Mouse (Mus musculus): ENCODE data around the gene Slc37a1. TPM values are rescaled to one million over a fixed set of nuclear protein-coding genes. Genes with fewer than 3 reads are reported as not detected.
A peak's percentile ranks its signal among the peaks of the same experiment; 100 is the strongest.

Gene Slc37a1
- polyA plus RNA-seq, 1 experiment from 2014 or later: 6.9 TPM

DNA sequence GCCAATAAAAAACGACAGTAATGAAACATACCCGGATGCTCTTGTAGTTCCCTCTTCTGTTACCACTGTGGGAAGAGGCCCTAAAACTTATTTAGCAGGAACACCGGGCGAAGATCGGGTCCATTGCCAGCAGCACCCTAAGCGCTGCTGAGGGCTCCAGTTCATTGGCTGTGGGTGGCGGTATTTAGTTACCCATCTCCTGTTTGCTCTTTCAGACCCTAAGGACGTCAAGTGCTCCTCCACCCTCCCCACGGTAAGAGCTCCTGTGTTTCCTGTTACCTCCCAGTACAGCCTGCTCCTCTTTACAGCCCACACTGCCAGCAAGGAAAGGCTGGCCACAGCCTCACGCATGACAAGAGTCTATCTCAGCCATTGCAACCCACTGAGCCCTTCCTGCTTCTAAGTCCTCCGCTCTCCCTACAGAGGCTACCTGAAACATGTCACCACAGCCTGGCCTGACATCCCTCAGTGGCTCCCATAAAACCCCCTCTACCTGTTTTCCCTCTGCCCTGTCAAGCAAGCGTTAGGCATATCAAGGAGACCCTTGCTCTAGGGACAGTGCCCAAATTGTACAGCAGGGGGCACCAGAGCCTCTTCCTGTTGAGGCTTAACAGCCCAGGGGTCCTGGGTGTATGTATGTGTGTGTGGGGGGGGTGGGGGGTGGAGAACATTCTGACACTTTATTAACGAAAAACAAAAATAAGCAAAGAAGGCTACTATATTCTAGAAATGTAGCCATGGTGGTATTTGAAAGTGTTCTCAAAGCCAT, 39.0 kb downstream of the Slc37a1 start:
- no peak overlapping the region for H3K27ac ChIP-seq (ENCODE audit: low read depth, low read length)
- no peak for ATAC-seq
- 77% methylated on average over 13 of the region's 13 CpGs for WGBS

DNA sequence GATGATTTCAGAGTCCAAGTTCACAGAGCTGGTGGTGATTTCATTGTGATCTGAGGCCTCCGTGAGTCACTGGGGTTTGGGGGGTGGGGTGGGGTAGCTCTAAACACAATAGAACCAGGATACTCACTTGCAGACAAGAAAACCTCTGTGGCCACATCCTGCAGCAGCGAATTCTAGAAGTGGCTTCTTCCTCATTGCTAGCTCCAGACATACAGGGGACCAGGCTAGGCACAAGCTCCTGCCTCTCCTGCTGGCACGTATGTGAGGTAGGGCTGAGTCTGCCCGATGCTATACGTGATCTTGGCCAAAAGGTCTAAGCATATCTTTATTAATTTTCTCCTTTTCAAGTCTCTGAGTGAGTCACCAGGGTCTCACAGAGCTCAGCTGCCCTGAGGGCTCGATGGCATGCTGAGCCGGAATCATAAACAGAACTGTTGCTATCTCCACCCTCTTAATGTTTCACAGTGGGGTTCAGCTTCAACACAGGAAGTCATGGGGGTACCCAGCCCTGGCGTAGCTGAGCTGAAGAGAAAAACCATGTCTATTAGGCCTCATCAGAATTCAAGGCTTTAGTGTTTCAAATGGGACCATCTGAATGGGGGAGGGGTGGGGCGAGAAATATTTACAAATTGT, 39.7 kb downstream of the Slc37a1 start:
- Histone ChIP-seq H3K4me3 (ENCODE audit: low read depth, low read length) (no peak overlapping the region), H3K4me2 (ENCODE audit: low read length) (no peak overlapping the region), H3K27me3 (replicated peaks; ENCODE audit: control insufficient read depth, insufficient read depth, low read length) (no peaks in the 10 kb centered on the region), H3K27ac (ENCODE audit: low read depth, low read length) (no peak overlapping the region), H3K4me1 (ENCODE audit: control insufficient read depth, insufficient read depth, low read length) (no peaks in the 10 kb centered on the region), H3K9me3 (replicated peaks; ENCODE audit: control insufficient read depth, low read length) (no peaks in the 10 kb centered on the region), H3K9ac (ENCODE audit: low read length) (no peak overlapping the region), H3K36me3 (ENCODE audit: control insufficient read depth, insufficient read depth, low read length) (no peaks in the 10 kb centered on the region)
- 45% methylated on average over 9 of the region's 9 CpGs for WGBS
- ATAC-seq (no peak), DNase-seq (ENCODE audit: low spot score) (no peak)

More for the DNA sequence above, 39.0 kb downstream of the Slc37a1 start:
- H3K4me2 ChIP-seq (ENCODE audit: low read length): no peak overlapping the region
- no peaks in the 10 kb centered on the region for H3K27me3 ChIP-seq (replicated peaks; ENCODE audit: control insufficient read depth, insufficient read depth, low read length)
- no peak overlapping the region for H3K9ac ChIP-seq (ENCODE audit: low read length)
- no peak overlapping the region for H3K4me3 ChIP-seq (ENCODE audit: low read depth, low read length)
- H3K36me3 ChIP-seq (ENCODE audit: control insufficient read depth, insufficient read depth, low read length): no peaks in the 10 kb centered on the region
- peak; percentile 71 for DNase-seq (ENCODE audit: low spot score)
- no peaks in the 10 kb centered on the region for H3K4me1 ChIP-seq (ENCODE audit: control insufficient read depth, insufficient read depth, low read length)
- no peaks in the 10 kb centered on the region for H3K9me3 ChIP-seq (replicated peaks; ENCODE audit: control insufficient read depth, low read length)

DNA sequence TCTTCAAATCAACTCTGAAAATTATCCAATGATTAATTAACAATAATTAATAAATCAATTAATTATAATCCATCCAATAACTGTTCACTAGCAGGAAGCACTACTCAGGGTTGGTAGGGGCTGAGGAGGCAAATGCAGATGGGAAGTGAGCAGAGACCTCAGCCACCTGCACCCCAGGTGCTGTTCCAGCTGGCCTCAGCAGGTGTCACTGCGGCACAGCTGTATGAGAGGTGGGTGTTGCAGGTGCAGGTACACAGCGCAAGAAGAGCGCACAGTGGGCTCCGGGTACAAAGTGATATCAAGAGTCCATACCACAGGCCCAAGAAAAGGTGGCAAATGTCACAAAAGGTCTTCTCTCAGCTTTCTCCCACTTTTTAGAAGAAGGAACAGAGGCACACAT, 41.9 kb downstream of the Slc37a1 start:
- no peak overlapping the region for H3K27ac ChIP-seq (ENCODE audit: low read depth, low read length)
- H3K9me3 ChIP-seq (replicated peaks; ENCODE audit: control insufficient read depth, low read length): no peaks in the 10 kb centered on the region
- no peak for DNase-seq (ENCODE audit: low spot score)
- no peak overlapping the region for H3K9ac ChIP-seq (ENCODE audit: low read length)
- ATAC-seq: no peak
- no peaks in the 10 kb centered on the region for H3K36me3 ChIP-seq (ENCODE audit: control insufficient read depth, insufficient read depth, low read length)
- no peaks in the 10 kb centered on the region for H3K27me3 ChIP-seq (replicated peaks; ENCODE audit: control insufficient read depth, insufficient read depth, low read length)
- WGBS: 65% methylated on average over 4 of the region's 4 CpGs
- H3K4me3 ChIP-seq (ENCODE audit: low read depth, low read length): no peak overlapping the region
- H3K4me2 ChIP-seq (ENCODE audit: low read length): no peak overlapping the region
- H3K4me1 ChIP-seq (ENCODE audit: control insufficient read depth, insufficient read depth, low read length): no peaks in the 10 kb centered on the region

DNA sequence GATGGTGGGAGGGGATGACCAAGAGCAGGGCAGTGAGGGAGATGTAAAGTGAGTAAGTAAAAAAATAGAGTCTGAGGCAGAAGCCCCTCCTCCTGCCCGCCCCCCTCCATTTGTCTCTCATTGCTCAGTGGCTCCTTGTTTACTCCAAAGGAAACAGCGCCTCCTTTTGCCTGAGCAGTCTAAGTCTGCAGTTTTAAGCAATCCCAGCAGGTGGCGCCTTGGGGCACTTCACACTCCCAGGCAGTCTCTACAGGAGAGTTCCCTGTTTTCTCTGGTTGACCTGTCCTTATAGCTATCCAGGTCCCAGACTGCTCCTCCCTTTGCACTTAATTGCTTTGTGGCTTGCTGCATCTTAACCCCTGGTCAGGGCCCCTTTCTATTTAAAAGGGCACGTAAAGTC, 44.0 kb downstream of the Slc37a1 start:
- peak; percentile 71 for DNase-seq (ENCODE audit: low spot score)
- H3K4me2 ChIP-seq (ENCODE audit: low read length): no peak overlapping the region
- no peaks in the 10 kb centered on the region for H3K9me3 ChIP-seq (replicated peaks; ENCODE audit: control insufficient read depth, low read length)
- H3K4me3 ChIP-seq (ENCODE audit: low read depth, low read length): no peak overlapping the region
- no peak overlapping the region for H3K27ac ChIP-seq (ENCODE audit: low read depth, low read length)
- H3K4me1 ChIP-seq (ENCODE audit: control insufficient read depth, insufficient read depth, low read length): no peaks in the 10 kb centered on the region
- H3K36me3 ChIP-seq (ENCODE audit: control insufficient read depth, insufficient read depth, low read length): no peaks in the 10 kb centered on the region
- H3K9ac ChIP-seq (ENCODE audit: low read length): no peak overlapping the region
- peak; percentile 29; the same call in 1 of the 2 replicates for ATAC-seq
- H3K27me3 ChIP-seq (replicated peaks; ENCODE audit: control insufficient read depth, insufficient read depth, low read length): no peaks in the 10 kb centered on the region
- 31% methylated on average over 4 of the region's 4 CpGs for WGBS

DNA sequence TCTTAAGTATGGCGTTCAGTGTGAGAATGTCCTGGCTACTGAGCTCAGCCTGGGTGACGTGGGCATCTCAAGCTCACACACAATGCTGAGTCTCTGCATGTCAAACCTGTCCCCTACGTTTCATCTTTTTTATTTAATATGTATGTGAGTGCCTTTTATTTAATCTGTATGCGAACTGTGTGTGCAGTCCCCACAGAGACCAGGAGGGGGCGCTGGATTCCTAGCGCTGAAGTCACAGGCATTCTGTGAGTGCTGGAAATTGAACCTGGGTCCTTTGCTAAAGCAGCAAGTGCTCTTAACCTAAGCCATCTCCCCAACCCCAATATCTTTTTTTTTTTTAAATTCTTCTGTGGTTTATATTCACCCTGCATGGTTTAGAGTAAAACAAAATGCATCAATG, 44.7 kb downstream of the Slc37a1 start:
- H3K9me3 ChIP-seq (replicated peaks; ENCODE audit: control insufficient read depth, low read length): no peaks in the 10 kb centered on the region
- no peaks in the 10 kb centered on the region for H3K36me3 ChIP-seq (ENCODE audit: control insufficient read depth, insufficient read depth, low read length)
- no peak overlapping the region for H3K4me2 ChIP-seq (ENCODE audit: low read length)
- H3K4me3 ChIP-seq (ENCODE audit: low read depth, low read length): no peak overlapping the region
- no peak overlapping the region for H3K27ac ChIP-seq (ENCODE audit: low read depth, low read length)
- H3K27me3 ChIP-seq (replicated peaks; ENCODE audit: control insufficient read depth, insufficient read depth, low read length): no peaks in the 10 kb centered on the region
- DNase-seq (ENCODE audit: low spot score) (no peak), ATAC-seq (no peak)
- H3K4me1 ChIP-seq (ENCODE audit: control insufficient read depth, insufficient read depth, low read length): no peaks in the 10 kb centered on the region
- 84% methylated on average over 6 of the region's 6 CpGs for WGBS
- H3K9ac ChIP-seq (ENCODE audit: low read length): no peak overlapping the region

DNA sequence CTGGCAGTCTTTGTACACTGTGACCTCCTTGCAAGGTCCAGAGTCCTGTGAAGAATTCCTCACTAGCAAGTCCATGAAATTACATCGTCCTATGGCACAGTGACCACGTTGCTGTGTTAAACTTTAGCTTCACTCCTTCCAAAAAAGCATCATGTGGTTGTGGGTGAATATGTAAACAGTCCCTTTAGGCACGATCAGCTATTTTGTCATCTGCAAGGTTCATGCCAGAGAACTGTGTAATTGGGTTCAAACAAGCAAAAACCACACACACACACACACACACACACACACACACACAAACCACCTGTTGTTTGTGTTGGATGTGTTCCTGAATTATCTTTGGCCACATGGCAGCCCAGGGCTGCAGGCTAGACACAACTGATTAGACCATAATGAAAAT, 45.3 kb downstream of the Slc37a1 start:
- Histone ChIP-seq H3K4me3 (ENCODE audit: low read depth, low read length) (no peak overlapping the region), H3K27ac (ENCODE audit: low read depth, low read length) (no peak overlapping the region), H3K4me1 (ENCODE audit: control insufficient read depth, insufficient read depth, low read length) (no peaks in the 10 kb centered on the region), H3K36me3 (ENCODE audit: control insufficient read depth, insufficient read depth, low read length) (no peaks in the 10 kb centered on the region), H3K4me2 (ENCODE audit: low read length) (no peak overlapping the region), H3K9ac (ENCODE audit: low read length) (no peak overlapping the region), H3K9me3 (replicated peaks; ENCODE audit: control insufficient read depth, low read length) (no peaks in the 10 kb centered on the region), H3K27me3 (replicated peaks; ENCODE audit: control insufficient read depth, insufficient read depth, low read length) (no peaks in the 10 kb centered on the region)
- ATAC-seq: no peak
- no peak for DNase-seq (ENCODE audit: low spot score)
- 69% methylated on average over 3 of the region's 3 CpGs for WGBS

DNA sequence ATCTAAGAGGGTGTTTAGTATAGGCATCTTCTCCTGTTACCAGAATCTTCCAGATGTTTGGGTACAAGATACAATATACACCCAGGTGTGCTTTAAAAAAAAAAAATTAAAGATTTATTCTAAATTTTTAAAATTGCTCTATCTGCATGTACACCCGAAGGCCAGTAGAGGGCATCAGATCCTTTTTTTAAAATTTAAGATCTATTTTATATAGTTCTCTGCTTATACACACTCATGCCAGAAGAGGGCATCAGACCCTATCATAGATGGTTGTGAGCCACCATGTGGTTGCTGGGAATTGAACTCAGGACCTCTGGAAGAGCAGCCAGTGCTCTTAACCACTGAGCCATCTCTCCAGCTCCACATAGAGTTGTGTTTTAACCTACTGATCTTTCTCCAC, 45.7 kb downstream of the Slc37a1 start:
- ATAC-seq: no peak
- Histone ChIP-seq H3K9me3 (replicated peaks; ENCODE audit: control insufficient read depth, low read length) (no peaks in the 10 kb centered on the region), H3K9ac (ENCODE audit: low read length) (no peak overlapping the region), H3K36me3 (ENCODE audit: control insufficient read depth, insufficient read depth, low read length) (no peaks in the 10 kb centered on the region), H3K27me3 (replicated peaks; ENCODE audit: control insufficient read depth, insufficient read depth, low read length) (no peaks in the 10 kb centered on the region), H3K4me1 (ENCODE audit: control insufficient read depth, insufficient read depth, low read length) (no peaks in the 10 kb centered on the region), H3K4me2 (ENCODE audit: low read length) (no peak overlapping the region), H3K4me3 (ENCODE audit: low read depth, low read length) (no peak overlapping the region), H3K27ac (ENCODE audit: low read depth, low read length) (no peak overlapping the region)
- no peak for DNase-seq (ENCODE audit: low spot score)
- 38% methylated on average over 1 of the region's 1 CpGs for WGBS

DNA sequence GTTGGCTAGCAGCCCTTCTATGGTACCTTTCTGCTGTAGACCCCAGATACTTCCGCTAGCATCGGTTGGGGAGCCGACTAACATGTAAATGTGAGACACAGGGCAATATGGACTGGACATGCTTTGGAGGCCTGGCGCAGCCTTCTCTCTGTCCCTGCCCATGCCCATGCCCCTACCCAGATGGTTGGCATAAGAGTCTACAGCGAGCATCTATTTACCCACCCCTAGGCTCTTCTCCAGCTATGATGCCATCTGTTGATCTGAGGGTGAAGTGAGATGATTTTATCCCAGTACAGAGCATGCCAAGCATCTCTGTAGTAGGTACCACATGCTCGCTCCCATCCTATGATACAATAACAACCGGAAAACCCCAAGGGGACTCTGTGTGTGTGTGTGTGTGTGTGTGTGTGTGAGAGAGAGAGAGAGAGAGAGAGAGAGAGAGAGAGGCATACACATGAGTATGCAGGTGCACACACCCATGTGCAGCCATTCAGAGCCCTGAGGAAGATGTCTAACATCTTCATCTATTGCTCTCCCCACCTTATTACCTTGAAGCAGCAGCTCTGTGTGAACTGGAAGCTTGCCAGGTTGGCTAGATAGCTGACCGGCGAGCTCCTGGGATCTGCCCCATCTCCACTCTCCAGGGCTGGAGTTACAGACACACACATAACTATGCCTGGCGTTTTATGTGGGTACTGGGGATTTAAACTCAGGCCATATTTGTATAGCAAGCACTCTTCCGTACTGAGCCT, 48.1 kb downstream of the Slc37a1 start:
- Histone ChIP-seq H3K4me2 (ENCODE audit: low read length) (no peak overlapping the region), H3K27ac (ENCODE audit: low read depth, low read length) (0 out of 2 replicates have a peak overlapping the region, but pooled peaks have one; percentile 18), H3K4me1 (ENCODE audit: control insufficient read depth, insufficient read depth, low read length) (no peaks in the 10 kb centered on the region), H3K9ac (ENCODE audit: low read length) (no peak overlapping the region), H3K36me3 (ENCODE audit: control insufficient read depth, insufficient read depth, low read length) (no peaks in the 10 kb centered on the region), H3K4me3 (ENCODE audit: low read depth, low read length) (no peak overlapping the region), H3K27me3 (replicated peaks; ENCODE audit: control insufficient read depth, insufficient read depth, low read length) (no peaks in the 10 kb centered on the region), H3K9me3 (replicated peaks; ENCODE audit: control insufficient read depth, low read length) (no peaks in the 10 kb centered on the region)
- ATAC-seq (no peak), DNase-seq (ENCODE audit: low spot score) (no peak)
- WGBS: 82% methylated on average over 11 of the region's 11 CpGs

Data from forebrain, embryonic 14.5 days (tissue).